ENCODE assay signal across 10 mouse cellular contexts in the genomic region with DNA sequence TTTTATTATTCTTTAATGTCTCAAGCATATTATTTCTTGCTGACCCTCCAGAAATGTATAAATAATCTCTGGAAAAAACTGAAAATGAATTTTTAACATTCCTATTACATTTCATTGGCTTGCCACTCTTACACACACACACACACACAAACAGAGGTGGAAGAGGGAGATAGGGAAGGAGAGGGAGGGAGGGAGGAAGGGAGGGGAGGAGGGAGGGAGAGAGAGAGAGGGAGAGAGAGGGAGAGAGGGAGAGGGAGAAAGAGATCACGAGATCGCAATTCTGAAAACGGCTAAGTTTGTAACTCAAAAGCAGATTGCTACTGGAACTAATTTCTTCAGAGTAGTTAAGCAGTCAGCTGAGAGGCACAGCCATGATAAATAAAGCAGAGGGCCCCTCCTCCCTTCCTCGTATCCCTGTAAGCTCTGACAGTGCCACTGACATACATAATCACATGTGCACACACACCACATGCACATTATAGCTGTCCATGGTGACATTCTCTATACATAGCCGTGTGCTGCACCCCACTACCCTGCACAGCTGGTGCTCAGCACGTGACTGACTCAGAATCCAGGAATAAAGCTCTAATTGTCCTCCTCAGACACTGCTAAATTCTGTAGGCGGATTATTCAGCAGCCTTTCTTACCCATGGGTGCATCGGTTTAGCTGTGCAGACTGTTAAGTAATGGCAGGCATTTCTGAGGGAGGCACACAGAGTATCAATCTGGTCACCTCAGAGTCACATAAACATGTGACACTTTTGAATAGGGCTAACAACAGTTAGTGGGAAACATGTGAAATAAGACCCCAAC.
DNase-seq lines count a peak whose midpoint lies in the region; ATAC-seq and TF ChIP-seq lines count a peak whose summit lies in the region.
"Had no signal": no experiment of that assay in that cellular context is flagged by ENCODE, and none has a peak within 500 bp of the region (broad histone marks: within the 10 kb centered on the region; RNA-seq: fewer than 3 reads in every experiment).

No protein-coding gene starts in this region.

- DNase-seq in cerebellum, postnatal 10 days = peak; percentile 4 to 8
- DNase-seq in cerebellum, adult 2 months = no peak
- DNase-seq in right cerebral cortex, adult 2 months (ENCODE audit: low spot score in 2 of 2) = peak; percentile 45 to 50
- no peak for DNase-seq in thymus, postnatal 14 days
- DNase-seq in testis, postnatal 14 days (ENCODE audit: low spot score) = no peak
- DNase-seq: cerebellum, adult 11-12 months had no signal

- ATAC-seq in hindbrain, embryonic 12.5 days (ENCODE audit: low FRiP score) = peak; percentile 92
- peak; percentile 91 for ATAC-seq in limb, embryonic 12.5 days (ENCODE audit: insufficient number of reproducible peaks, insufficient read depth, low FRiP score, low TSS enrichment, low read depth)
- ATAC-seq in inflammation-experienced regulatory T-cells, adult 6 months = no peak

- 21% methylated on average over 8 of the region's 8 CpGs for WGBS in cerebellum, adult 2 months
- WGBS in hindbrain, embryonic 12.5 days = 26% methylated on average over 8 of the region's 8 CpGs
- WGBS in limb, embryonic 12.5 days = 53% methylated on average over 8 of the region's 8 CpGs

- H3K36me3 ChIP-seq in hindbrain, embryonic 12.5 days = no peaks in the 10 kb centered on the region
- no peaks in the 10 kb centered on the region for H3K36me3 ChIP-seq in limb, embryonic 12.5 days
- H3K36me3 ChIP-seq: heart, embryonic 15.5 days had no signal

- peak overlapping the region; percentile 26; the same call in 1 of the 2 replicates for H3K4me2 ChIP-seq in hindbrain, embryonic 12.5 days (replicated peaks)
- 0 out of 2 replicates have a peak overlapping the region, but pooled peaks have one; percentile 3 for H3K4me2 ChIP-seq in limb, embryonic 12.5 days
- H3K4me2 ChIP-seq: heart, embryonic 15.5 days had no signal

- no peak for TF ChIP-seq CTCF in cerebellum, adult 2 months (IDR thresholded peaks at IDR 0.05; ENCODE audit: borderline replicate concordance, insufficient read depth, low read depth, low read length)

- H3K4me1 ChIP-seq in cerebellum, adult 2 months (ENCODE audit: control insufficient read depth, insufficient read depth, low read length) = no peaks in the 10 kb centered on the region
- H3K4me1 ChIP-seq in hindbrain, embryonic 12.5 days = 0 out of 2 replicates have a peak, but pooled peaks cover 3% of the 10 kb centered on the region
- peaks cover 21% of the 10 kb centered on the region for H3K4me1 ChIP-seq in limb, embryonic 12.5 days (replicated peaks)
- H3K4me1 ChIP-seq: heart, embryonic 15.5 days had no signal

- no peak overlapping the region for H3K9ac ChIP-seq in hindbrain, embryonic 12.5 days
- H3K9ac ChIP-seq in limb, embryonic 12.5 days (replicated peaks) = no peak overlapping the region
- H3K9ac ChIP-seq: heart, embryonic 15.5 days had no signal

- no peak overlapping the region for H3K4me3 ChIP-seq in cerebellum, adult 2 months (replicated peaks; ENCODE audit: insufficient read depth, low read depth, low read length)
- no peak overlapping the region for H3K4me3 ChIP-seq in hindbrain, embryonic 12.5 days
- H3K4me3 ChIP-seq in limb, embryonic 12.5 days (replicated peaks) = no peak overlapping the region
- H3K4me3 ChIP-seq: heart, embryonic 15.5 days had no signal

- no peak overlapping the region for H3K27ac ChIP-seq in cerebellum, adult 2 months (ENCODE audit: insufficient read depth, low read length)
- H3K27ac ChIP-seq in hindbrain, embryonic 12.5 days = peak overlapping the region; percentile 49
- H3K27ac ChIP-seq in limb, embryonic 12.5 days = 0 out of 2 replicates have a peak overlapping the region, but pooled peaks have one; percentile 80
- H3K27ac ChIP-seq: heart, embryonic 15.5 days had no signal

- H3K27me3 ChIP-seq in cerebellum, adult 2 months (ENCODE audit: control insufficient read depth, insufficient read depth, low read length) = no peaks in the 10 kb centered on the region
- H3K27me3 ChIP-seq in hindbrain, embryonic 12.5 days = peaks cover 51% of the 10 kb centered on the region
- H3K27me3 ChIP-seq in limb, embryonic 12.5 days = peaks cover 48% of the 10 kb centered on the region
- H3K27me3 ChIP-seq: heart, embryonic 15.5 days had no signal

- H3K9me3 ChIP-seq in hindbrain, embryonic 12.5 days (replicated peaks) = no peaks in the 10 kb centered on the region
- no peaks in the 10 kb centered on the region for H3K9me3 ChIP-seq in limb, embryonic 12.5 days
- H3K9me3 ChIP-seq: heart, embryonic 15.5 days had no signal

- no peak for TF ChIP-seq POLR2A in cerebellum, adult 2 months (IDR thresholded peaks at IDR 0.05; ENCODE audit: borderline replicate concordance, insufficient read depth, low read length)

Comparison
In these comparisons a context has a peak if more than half of its experiments do, and no peak if none do; other contexts are left out.
1. DNase-seq: peak in cerebellum, postnatal 10 days (2 of 2) and right cerebral cortex, adult 2 months (2 of 2); none in cerebellum, adult 2 months (0 of 2), thymus, postnatal 14 days (single experiment) and testis, postnatal 14 days (single experiment).